Mouse (Mus musculus) limb, embryonic 14.5 days (tissue): Measurements from ENCODE around the gene Olfml1. TPM values are rescaled to one million over a fixed set of nuclear protein-coding genes. Genes with fewer than 3 reads are reported as not detected.

Source experiments
- ATAC-seq: fragments of 200-750 bp; cut with Nextera tagmentation; 2 replicates; pipeline ENCODE4 v1.8.0; 2017; ENCODE audit warnings: low read depth, moderate number of reproducible peaks, moderate TSS enrichment; ENCODE audit not compliant: low FRiP score
- DNase-seq: peaks from one replicate; pipeline ENCODE4 v3.0.0-alpha.2; 2015; ENCODE audit warnings: low spot score
- H3K27ac ChIP-seq: fragments of 300-500 bp; sonication (generic); replicated peaks from 2 replicates; pipeline ENCODE4 v1.5.1; 2014; ENCODE audit warnings: low read depth, mild to moderate bottlenecking, low read length, moderate library complexity, mixed read lengths
- H3K27me3 ChIP-seq: fragments of 300-500 bp; sonication (generic); 2 replicates; pipeline ENCODE4 v1.6.1; 2014; ENCODE audit warnings: low read length, mixed read lengths; ENCODE audit not compliant: control insufficient read depth, insufficient read depth
- H3K36me3 ChIP-seq: fragments of 300-500 bp; sonication (generic); 2 replicates; pipeline ENCODE4 v1.6.1; 2014; ENCODE audit warnings: mild to moderate bottlenecking, low read length, moderate library complexity, mixed read lengths; ENCODE audit not compliant: control insufficient read depth, insufficient read depth
- H3K4me1 ChIP-seq: fragments of 300-500 bp; sonication (generic); 2 replicates; pipeline ENCODE4 v1.6.1; 2014; ENCODE audit warnings: antibody characterized with exemption, low read length, mixed read lengths; ENCODE audit not compliant: control insufficient read depth, insufficient read depth
- H3K4me2 ChIP-seq: fragments of 300-500 bp; sonication (generic); replicated peaks from 2 replicates; pipeline ENCODE4 v1.6.1; 2014; ENCODE audit warnings: low read depth, mild to moderate bottlenecking, low read length, moderate library complexity; ENCODE audit not compliant: severe bottlenecking
- H3K4me3 ChIP-seq: fragments of 300-500 bp; sonication (generic); replicated peaks from 2 replicates; pipeline ENCODE4 v1.5.1; 2014; ENCODE audit warnings: low read length
- H3K9ac ChIP-seq: fragments of 300-500 bp; sonication (generic); 2 replicates; pipeline ENCODE4 v1.6.1; 2014; ENCODE audit warnings: mild to moderate bottlenecking, low read depth, low read length, moderate library complexity; ENCODE audit not compliant: severe bottlenecking
- H3K9me3 ChIP-seq: fragments of 300-500 bp; sonication (generic); 2 replicates; pipeline ENCODE4 v1.6.1; 2016; ENCODE audit warnings: low read length; ENCODE audit not compliant: control insufficient read depth
- POLR2A ChIP-seq: fragments of 200-500 bp; IDR thresholded peaks from 2 replicates; pipeline ENCODE4 v1.8.0; 2012; ENCODE audit warnings: inconsistent platforms, mild to moderate bottlenecking, moderate library complexity, borderline replicate concordance; ENCODE audit not compliant: insufficient read depth, insufficient read length; ENCODE audit errors: extremely low read depth
- WGBS: fragments of 180-500 bp; shearing (Covaris S2); extraction: QIAGEN DNeasy Blood & Tissue Kit; methylation state at CpG from one replicate; pipeline ENCODE4 v1.1.7; 2014; 5-methylcytosine and 5-hydroxymethylcytosine counted together
- polyA plus RNA-seq, 2 experiments: library from polyadenylated mRNA; depleted of rRNA in 1 of 2; stranded (reverse) in 1 of 2; unstranded in 1 of 2; fragments of >200 nt; fragmentation: Nextera tagmentation in 1 of 2; extraction: Ambion mirVana in 1 of 2; gene quantifications; 2 replicates each; pipeline versions ENCODE4 v1.2.1 to v1.2.3; 2012 to 2014

The Olfml1 gene
- polyA plus RNA-seq, 2 experiments, result 23.9 to 38.5 TPM

GRCm38 (mm10) chr7:107625781-107626180, 58.5 kb downstream of the Olfml1 start:
- no peak for TF ChIP-seq POLR2A

DNA sequence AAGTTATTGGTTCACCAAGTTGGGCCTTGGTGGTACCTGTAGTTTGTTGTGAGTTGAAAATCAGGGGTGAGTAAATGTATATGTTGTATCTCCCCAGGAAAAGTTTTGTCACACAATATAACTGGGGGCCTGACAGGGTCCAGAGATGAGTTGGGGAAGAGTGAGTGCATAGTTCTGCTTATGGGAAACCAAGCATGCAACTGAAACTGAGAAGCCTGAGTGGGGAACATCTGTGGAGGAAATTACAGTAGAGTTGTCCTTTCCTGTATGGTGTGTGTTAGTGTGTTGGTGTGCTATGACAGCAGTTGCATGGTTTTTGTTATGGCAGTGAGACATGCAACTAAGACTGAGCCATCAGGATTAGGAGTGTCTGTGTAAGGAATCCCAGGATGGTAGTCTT, 61.1 kb downstream of the Olfml1 start:
- no peaks in the 10 kb centered on the region for H3K9me3 ChIP-seq
- no peaks in the 10 kb centered on the region for H3K4me1 ChIP-seq
- H3K4me2 ChIP-seq, result no peak overlapping the region
- H3K9ac ChIP-seq, result no peak overlapping the region
- no peak overlapping the region for H3K27ac ChIP-seq
- no peak overlapping the region for H3K4me3 ChIP-seq
- H3K36me3 ChIP-seq, result no peaks in the 10 kb centered on the region
- H3K27me3 ChIP-seq, result no peaks in the 10 kb centered on the region
- ATAC-seq, result no peak
- no peak for DNase-seq
- no peak for TF ChIP-seq POLR2A

More at GRCm38 (mm10) chr7:107625781-107626180, 58.5 kb downstream of the Olfml1 start:
- no peak overlapping the region for H3K4me2 ChIP-seq
- no peaks in the 10 kb centered on the region for H3K9me3 ChIP-seq
- no peaks in the 10 kb centered on the region for H3K27me3 ChIP-seq
- H3K9ac ChIP-seq, result no peak overlapping the region
- WGBS, result 77% methylated on average over 6 of the region's 6 CpGs
- H3K27ac ChIP-seq, result no peak overlapping the region
- DNase-seq (no peak), ATAC-seq (no peak)
- H3K4me1 ChIP-seq, result no peaks in the 10 kb centered on the region
- no peak overlapping the region for H3K4me3 ChIP-seq
- no peaks in the 10 kb centered on the region for H3K36me3 ChIP-seq

DNA sequence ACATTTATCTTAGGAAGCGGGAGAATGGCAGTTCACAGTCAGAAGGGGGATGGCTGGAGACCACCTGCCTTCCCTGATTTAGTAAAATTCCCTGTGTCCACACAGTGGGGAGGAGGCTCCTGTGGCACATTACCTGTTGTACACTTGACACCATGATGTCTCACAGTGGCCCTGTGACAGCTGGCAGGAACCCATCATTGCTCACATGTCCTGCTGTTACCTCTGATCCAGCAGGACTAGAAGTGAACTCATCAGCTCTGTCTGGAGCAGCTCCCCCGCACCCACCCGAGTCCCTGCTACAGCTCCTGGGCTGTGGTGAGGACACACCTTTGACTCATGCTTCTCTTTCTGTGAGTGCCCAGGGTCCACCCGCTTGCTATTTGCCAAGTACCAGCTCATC, 66.0 kb downstream of the Olfml1 start:
- no peak for TF ChIP-seq POLR2A
- WGBS, result 88% methylated on average over 4 of the region's 4 CpGs

GRCm38 (mm10) chr7:107637398-107637797, 70.2 kb downstream of the Olfml1 start:
- Histone ChIP-seq H3K4me1 (no peaks in the 10 kb centered on the region), H3K9me3 (no peaks in the 10 kb centered on the region), H3K27me3 (no peaks in the 10 kb centered on the region), H3K27ac (no peak overlapping the region), H3K4me3 (no peak overlapping the region), H3K9ac (no peak overlapping the region), H3K4me2 (no peak overlapping the region), H3K36me3 (no peaks in the 10 kb centered on the region)
- WGBS, result 84% methylated on average over 7 of the region's 7 CpGs
- TF ChIP-seq POLR2A, result no peak
- DNase-seq, result no peak
- ATAC-seq, result no peak

More for the DNA sequence above, 66.0 kb downstream of the Olfml1 start:
- no peak for DNase-seq
- Histone ChIP-seq H3K27me3 (no peaks in the 10 kb centered on the region), H3K4me1 (no peaks in the 10 kb centered on the region), H3K36me3 (no peaks in the 10 kb centered on the region), H3K27ac (no peak overlapping the region), H3K4me2 (no peak overlapping the region), H3K9ac (no peak overlapping the region), H3K9me3 (no peaks in the 10 kb centered on the region), H3K4me3 (no peak overlapping the region)
- no peak for ATAC-seq

DNA sequence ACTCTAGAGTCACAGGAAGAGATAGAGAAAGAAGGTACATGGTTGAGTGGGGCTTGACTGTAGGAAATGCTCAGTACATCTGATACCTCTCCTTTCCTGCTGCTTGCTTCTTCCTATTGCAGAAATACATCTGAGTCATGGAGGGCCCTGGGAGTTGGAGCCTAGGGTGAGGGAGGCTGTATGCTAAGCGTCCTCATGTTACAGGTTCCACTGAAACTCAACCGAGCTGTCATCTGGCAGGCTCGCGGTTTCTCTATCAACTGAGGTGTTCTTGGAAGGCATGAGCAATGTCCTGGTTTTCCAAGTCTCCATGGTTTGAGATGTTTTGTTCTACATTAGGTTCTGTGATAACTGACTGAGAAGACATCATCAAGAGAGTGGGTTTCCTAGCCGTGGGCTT, 70.8 kb downstream of the Olfml1 start:
- no peak for TF ChIP-seq POLR2A
- ATAC-seq, result no peak
- WGBS, result 81% methylated on average over 5 of the region's 5 CpGs
- no peaks in the 10 kb centered on the region for H3K27me3 ChIP-seq
- no peak overlapping the region for H3K4me3 ChIP-seq
- no peak for DNase-seq
- no peaks in the 10 kb centered on the region for H3K36me3 ChIP-seq
- no peaks in the 10 kb centered on the region for H3K9me3 ChIP-seq
- no peak overlapping the region for H3K27ac ChIP-seq
- H3K4me2 ChIP-seq, result no peak overlapping the region
- H3K9ac ChIP-seq, result no peak overlapping the region
- H3K4me1 ChIP-seq, result peaks cover 2% of the 10 kb centered on the region; the same call in 1 of the 2 replicates

Other genes starting within 250 kb of the Olfml1 start
- gene Syt9, start 196.7 kb upstream of the Olfml1 start, polyA plus RNA-seq (2012; rRNA removed), result 4.3 and 5.0 TPM in 2 replicates
- 3.9 and 5.7 TPM in 2 replicates for gene Syt9, start 196.7 kb upstream of the Olfml1 start, polyA plus RNA-seq (2014; fragmentation: Nextera tagmentation; extraction: Ambion mirVana)
- 13.3 and 14.4 TPM in 2 replicates for gene Ppfibp2, start 27.8 kb downstream of the Olfml1 start, polyA plus RNA-seq (2012; rRNA removed)
- 12.9 and 14.4 TPM in 2 replicates for gene Ppfibp2, start 27.8 kb downstream of the Olfml1 start, polyA plus RNA-seq (2014; fragmentation: Nextera tagmentation; extraction: Ambion mirVana)
- gene 5330417H12Rik, start 57.7 kb downstream of the Olfml1 start, polyA plus RNA-seq (2012; rRNA removed), result not detected in 2 replicates
- not detected in 2 replicates for gene 5330417H12Rik, start 57.7 kb downstream of the Olfml1 start, polyA plus RNA-seq (2014; fragmentation: Nextera tagmentation; extraction: Ambion mirVana)
- 0.14 and 0.33 TPM in 2 replicates for gene Cyb5r2, start 190.6 kb downstream of the Olfml1 start, polyA plus RNA-seq (2012; rRNA removed)
- gene Cyb5r2, start 190.6 kb downstream of the Olfml1 start, polyA plus RNA-seq (2014; fragmentation: Nextera tagmentation; extraction: Ambion mirVana), result 0.23 and 0.32 TPM in 2 replicates
- gene Ovch2, start 233.8 kb downstream of the Olfml1 start, polyA plus RNA-seq (2012; rRNA removed), result not detected in 2 replicates
- gene Ovch2, start 233.8 kb downstream of the Olfml1 start, polyA plus RNA-seq (2014; fragmentation: Nextera tagmentation; extraction: Ambion mirVana), result not detected in 2 replicates
- not detected in 2 replicates for gene Olfr467, start 244.8 kb downstream of the Olfml1 start, polyA plus RNA-seq (2012; rRNA removed)
- gene Olfr467, start 244.8 kb downstream of the Olfml1 start, polyA plus RNA-seq (2014; fragmentation: Nextera tagmentation; extraction: Ambion mirVana), result not detected in 2 replicates